Mouse (Mus musculus): ENCODE results near the gene Copz1.
"Not testable (repeated sequence)": the region's sequence is repeated elsewhere in the genome, so short reads cannot be mapped to it uniquely, and the experiment has no call there.

DNA sequence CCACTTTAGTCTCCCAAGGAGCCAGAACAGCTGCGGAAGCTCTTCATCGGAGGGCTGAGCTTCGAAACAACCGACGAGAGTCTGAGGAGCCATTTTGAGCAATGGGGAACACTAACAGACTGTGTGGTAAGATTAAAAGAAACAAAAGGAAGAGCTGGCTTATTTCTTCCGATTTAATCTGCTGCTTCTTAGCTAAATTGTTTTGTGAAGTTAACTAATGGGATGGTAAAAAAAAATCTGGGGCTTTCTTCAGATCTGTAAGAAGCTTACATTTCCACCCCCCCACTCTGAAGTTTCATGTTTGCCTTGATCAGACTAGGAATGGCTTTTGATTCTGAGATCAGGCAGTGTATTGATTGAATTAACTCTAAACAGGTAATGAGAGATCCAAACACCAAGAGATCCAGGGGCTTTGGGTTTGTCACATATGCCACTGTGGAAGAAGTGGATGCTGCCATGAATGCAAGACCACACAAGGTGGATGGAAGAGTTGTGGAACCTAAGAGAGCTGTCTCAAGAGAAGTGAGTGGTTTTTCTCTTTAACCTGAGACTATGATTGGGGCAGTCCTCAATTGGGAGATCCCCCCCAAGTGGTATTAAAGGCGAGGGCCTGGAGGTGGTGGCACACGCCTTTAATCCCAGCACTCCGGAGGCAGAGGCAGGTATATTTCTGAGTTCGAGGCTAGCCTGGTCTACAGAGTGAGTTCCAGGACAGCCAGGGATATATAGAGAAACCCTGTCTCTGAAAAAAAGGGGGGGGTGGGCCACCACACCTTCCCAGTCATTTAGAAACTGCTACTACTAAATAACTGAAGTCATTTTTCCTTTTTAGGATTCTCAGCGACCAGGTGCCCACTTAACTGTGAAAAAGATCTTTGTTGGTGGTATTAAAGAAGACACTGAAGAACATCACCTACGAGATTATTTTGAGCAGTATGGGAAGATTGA lies 31.2 kb upstream of the Copz1 start:
- TF ChIP-seq POLR2A (IDR thresholded peaks at IDR 0.05; ENCODE audit: low read depth, low read length); CTCF (IDR thresholded peaks at IDR 0.05; ENCODE audit: borderline replicate concordance, insufficient read depth, low read length): not testable (repeated sequence)

All from embryonic fibroblast, embryonic 13.5 days (primary cell).